Mouse (Mus musculus): ENCODE results near the gene Pex11g. TPM values are rescaled to one million over a fixed set of nuclear protein-coding genes. Genes with fewer than 3 reads are reported as not detected.

Gene Pex11g
- polyA plus RNA-seq, 1 experiment from 2014 or later, result 2.3 TPM

- H3K27ac ChIP-seq, result no peak overlapping the region
- H3K36me3 ChIP-seq (ENCODE audit: inconsistent target), result peaks cover 6% of the 10 kb centered on the region; the same call in 1 of the 2 replicates
- H3K79me2 ChIP-seq (ENCODE audit: inconsistent target), result peaks cover 3% of the 10 kb centered on the region
- WGBS (ENCODE audit: missing documents), result 97% methylated on average over 36 of the region's 44 CpGs
- H3K4me3 ChIP-seq (ENCODE audit: inconsistent target), result no peak overlapping the region
Measured at GRCm38 (mm10) chr8:3495578-3496427, 28.3 kb upstream of the Pex11g start.

- no peak overlapping the region for H3K27ac ChIP-seq
- peaks cover 6% of the 10 kb centered on the region; the same call in 1 of the 2 replicates for H3K36me3 ChIP-seq (ENCODE audit: inconsistent target)
- H3K79me2 ChIP-seq (ENCODE audit: inconsistent target), result no peaks in the 10 kb centered on the region
- H3K4me3 ChIP-seq (ENCODE audit: inconsistent target), result peak overlapping the region; percentile 86
- 42% methylated on average over 6 of the region's 6 CpGs for WGBS (ENCODE audit: missing documents)
Measured at GRCm38 (mm10) chr8:3493845-3494208, 26.3 kb upstream of the Pex11g start.

GRCm38 (mm10) chr8:3492901-3493844 is 25.7 kb upstream of the Pex11g start, which contains the start of gene Zfp358:
TSS of gene Zfp358 (plus strand) at chr8:3493138.
- 2% methylated on average over 44 of the region's 64 CpGs for WGBS (ENCODE audit: missing documents)
- no peaks in the 10 kb centered on the region for H3K79me2 ChIP-seq (ENCODE audit: inconsistent target)
- H3K4me3 ChIP-seq (ENCODE audit: inconsistent target), result peak within 1 kb of the TSS; percentile 86
- no peak within 1 kb of the TSS for H3K27ac ChIP-seq
- H3K36me3 ChIP-seq (ENCODE audit: inconsistent target), result peaks cover 6% of the 10 kb centered on the region; the same call in 1 of the 2 replicates

GRCm38 (mm10) chr8:3485192-3485591 is 17.7 kb upstream of the Pex11g start:
- Histone ChIP-seq H3K36me3 (ENCODE audit: inconsistent target) (no peaks in the 10 kb centered on the region), H3K79me2 (ENCODE audit: inconsistent target) (no peaks in the 10 kb centered on the region), H3K4me3 (ENCODE audit: inconsistent target) (no peak overlapping the region), H3K27ac (no peak overlapping the region)
- 46% methylated on average over 5 of the region's 5 CpGs for WGBS (ENCODE audit: missing documents)

GRCm38 (mm10) chr8:3483546-3483945 is 16.1 kb upstream of the Pex11g start:
- Histone ChIP-seq H3K4me3 (ENCODE audit: inconsistent target) (no peak overlapping the region), H3K79me2 (ENCODE audit: inconsistent target) (no peaks in the 10 kb centered on the region), H3K27ac (no peak overlapping the region), H3K36me3 (ENCODE audit: inconsistent target) (no peaks in the 10 kb centered on the region)
- WGBS (ENCODE audit: missing documents), result 18% methylated on average over 6 of the region's 7 CpGs

GRCm38 (mm10) chr8:3482240-3482740 is 14.8 kb upstream of the Pex11g start:
- Histone ChIP-seq H3K36me3 (ENCODE audit: inconsistent target) (no peaks in the 10 kb centered on the region), H3K27ac (no peak overlapping the region), H3K79me2 (ENCODE audit: inconsistent target) (no peaks in the 10 kb centered on the region), H3K4me3 (ENCODE audit: inconsistent target) (no peak overlapping the region)
- 95% methylated on average over 22 of the region's 22 CpGs for WGBS (ENCODE audit: missing documents)

GRCm38 (mm10) chr8:3481605-3482004 is 14.1 kb upstream of the Pex11g start:
- H3K27ac ChIP-seq, result no peak overlapping the region
- H3K79me2 ChIP-seq (ENCODE audit: inconsistent target), result no peaks in the 10 kb centered on the region
- H3K4me3 ChIP-seq (ENCODE audit: inconsistent target), result no peak overlapping the region
- no peaks in the 10 kb centered on the region for H3K36me3 ChIP-seq (ENCODE audit: inconsistent target)
- WGBS (ENCODE audit: missing documents), result 50% methylated on average over 5 of the region's 5 CpGs

- Histone ChIP-seq H3K27ac (no peak overlapping the region), H3K79me2 (ENCODE audit: inconsistent target) (no peaks in the 10 kb centered on the region), H3K4me3 (ENCODE audit: inconsistent target) (no peak overlapping the region), H3K36me3 (ENCODE audit: inconsistent target) (no peaks in the 10 kb centered on the region)
- WGBS (ENCODE audit: missing documents), result 99% methylated on average over 4 of the region's 4 CpGs
Measured at GRCm38 (mm10) chr8:3480221-3480785, 12.8 kb upstream of the Pex11g start.

- Histone ChIP-seq H3K79me2 (ENCODE audit: inconsistent target) (no peaks in the 10 kb centered on the region), H3K36me3 (ENCODE audit: inconsistent target) (no peaks in the 10 kb centered on the region), H3K27ac (no peak overlapping the region), H3K4me3 (ENCODE audit: inconsistent target) (no peak overlapping the region)
- 41% methylated on average over 37 of the region's 37 CpGs for WGBS (ENCODE audit: missing documents)
Measured at GRCm38 (mm10) chr8:3475715-3476429, 8.4 kb upstream of the Pex11g start.

- Histone ChIP-seq H3K27ac (no peak within 1 kb of the TSS), H3K4me3 (ENCODE audit: inconsistent target) (no peak within 1 kb of the TSS), H3K79me2 (ENCODE audit: inconsistent target) (no peaks in the 10 kb centered on the region), H3K36me3 (ENCODE audit: inconsistent target) (no peaks in the 10 kb centered on the region)
Measured at GRCm38 (mm10) chr8:3470562-3470961, 3.1 kb upstream of the Pex11g start, which contains the start of gene Tex45. TSS of gene Tex45 (plus strand) at chr8:3470862.

- no peaks in the 10 kb centered on the region for H3K79me2 ChIP-seq (ENCODE audit: inconsistent target)
- H3K4me3 ChIP-seq (ENCODE audit: inconsistent target), result no peak overlapping the region
- no peak overlapping the region for H3K27ac ChIP-seq
- 80% methylated on average over 1 of the region's 1 CpGs for WGBS (ENCODE audit: missing documents)
- H3K36me3 ChIP-seq (ENCODE audit: inconsistent target), result no peaks in the 10 kb centered on the region
Measured at GRCm38 (mm10) chr8:3468838-3469237, 1.4 kb upstream of the Pex11g start.

GRCm38 (mm10) chr8:3467886-3468545 is 536 bp upstream of the Pex11g start:
- WGBS (ENCODE audit: missing documents), result 58% methylated on average over 9 of the region's 9 CpGs
- H3K36me3 ChIP-seq (ENCODE audit: inconsistent target), result no peaks in the 10 kb centered on the region
- no peaks in the 10 kb centered on the region for H3K79me2 ChIP-seq (ENCODE audit: inconsistent target)
- no peak overlapping the region for H3K27ac ChIP-seq
- H3K4me3 ChIP-seq (ENCODE audit: inconsistent target), result peak overlapping the region; percentile 43

- 79% methylated on average over 5 of the region's 5 CpGs for WGBS (ENCODE audit: missing documents)
Measured at GRCm38 (mm10) chr8:3464309-3464708, 3.2 kb downstream of the Pex11g start.

More at GRCm38 (mm10) chr8:3464309-3464708, 3.2 kb downstream of the Pex11g start:
- H3K27ac ChIP-seq, result no peak overlapping the region
- H3K4me3 ChIP-seq (ENCODE audit: inconsistent target), result no peak overlapping the region
- H3K79me2 ChIP-seq (ENCODE audit: inconsistent target), result no peaks in the 10 kb centered on the region
- H3K36me3 ChIP-seq (ENCODE audit: inconsistent target), result no peaks in the 10 kb centered on the region

Measured in macrophage (primary cell).